Mouse (Mus musculus) heart, postnatal 25 days (tissue): ENCODE data around the gene Stx11. TPM values are rescaled to one million over a fixed set of nuclear protein-coding genes. Genes with fewer than 3 reads are reported as not detected.

Experiments
- DNase-seq: peaks from one replicate; pipeline ENCODE4 v3.0.0; 2022; ENCODE audit warnings: low spot score
- intact Hi-C: fragments of 180-260 bp; cut with DNase I; formaldehyde crosslinking; loops from one replicate; pipeline ENCODE4 v1.15.1; 2025
- total RNA-seq, 2 experiments: library from RNA; stranded (reverse); gene quantifications; 2 replicates each; pipeline ENCODE4 v1.2.3; 2021

The Stx11 gene
- total RNA-seq, 2 experiments from 2014 or later, result 1.7 to 2.2 TPM

DNA sequence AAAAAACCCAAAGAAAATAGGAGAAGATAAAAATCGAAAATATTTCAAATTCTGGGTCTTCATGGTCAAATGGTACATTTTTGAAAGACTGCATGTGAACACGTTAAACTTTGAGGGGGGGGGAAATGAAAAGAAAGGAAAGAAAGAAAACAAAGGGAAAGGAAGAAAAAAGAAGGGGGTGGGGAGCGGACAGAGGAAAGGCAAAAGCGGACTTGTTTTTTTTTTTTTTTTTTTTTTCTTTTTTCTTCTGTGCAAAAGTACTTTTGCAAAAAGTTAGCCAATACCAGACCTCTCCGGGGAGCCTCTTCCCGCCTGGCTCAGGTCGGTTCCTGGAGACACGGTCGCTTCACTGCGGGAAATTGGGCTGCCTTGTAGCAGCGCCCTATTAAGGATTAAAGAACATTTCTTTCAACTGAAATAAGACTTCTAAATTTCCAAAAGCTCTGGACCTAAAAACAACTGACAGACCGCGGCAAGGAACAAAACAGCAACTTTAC, 42.0 kb downstream of the Stx11 start:
- no peak for DNase-seq
- intact Hi-C loops, result loop anchor here (2.0 to 5.0 kb wide), 6 partner anchors 43 to 229 kb away; partner anchors contain the start of genes Sf3b5 and Stx11

DNA sequence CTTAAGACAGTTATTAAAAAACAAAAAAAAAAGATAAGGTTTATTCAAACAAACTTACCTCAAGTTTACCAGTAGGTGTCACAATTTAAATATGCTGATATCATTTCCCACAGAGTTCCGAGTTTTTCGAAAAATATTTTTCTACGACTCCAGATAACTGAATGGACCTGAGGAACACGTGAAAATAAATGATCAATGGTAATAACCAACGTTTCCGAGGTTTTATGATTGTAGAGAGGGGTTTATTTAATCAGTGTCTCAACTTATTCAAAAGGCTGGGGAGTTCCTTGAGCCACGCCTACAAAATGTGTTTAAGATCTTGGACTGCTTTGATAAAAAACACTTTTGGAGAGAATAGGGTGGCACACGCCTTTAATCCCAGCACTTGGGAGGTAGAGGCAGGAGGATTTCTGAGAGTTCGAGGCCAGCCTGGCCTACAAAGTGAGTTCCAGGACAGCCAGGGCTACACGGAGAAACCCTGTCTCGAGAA, 42.5 kb downstream of the Stx11 start:
- no peak for DNase-seq
- intact Hi-C loops, result loop anchor here (2.0 to 5.0 kb wide), 6 partner anchors 43 to 229 kb away; partner anchors contain the start of genes Sf3b5 and Stx11

DNA sequence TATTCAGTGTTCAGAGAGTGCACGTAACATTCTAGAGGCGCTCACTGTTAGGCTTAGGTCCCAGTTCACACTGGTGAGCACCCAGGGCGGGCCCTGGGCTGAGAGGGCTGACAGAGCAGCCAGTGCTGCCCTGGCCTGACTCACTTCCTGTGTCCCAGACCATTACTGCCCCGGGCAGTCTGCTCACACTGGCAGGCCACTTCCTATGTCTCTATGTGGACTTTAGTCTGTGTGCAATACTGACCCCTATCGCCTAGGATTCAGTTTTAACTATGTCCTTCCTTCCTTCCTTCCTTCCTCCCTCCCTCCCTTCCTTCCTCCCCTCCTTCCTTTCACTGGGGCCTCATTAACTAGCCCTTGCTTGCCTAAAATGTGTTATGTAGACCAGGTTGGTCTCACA, 44.8 kb downstream of the Stx11 start:
- DNase-seq, result peak; percentile 17
- intact Hi-C loops, result loop anchor here (5.0 kb wide), 1 partner anchor 102 kb away; no protein-coding TSS in a partner anchor

DNA sequence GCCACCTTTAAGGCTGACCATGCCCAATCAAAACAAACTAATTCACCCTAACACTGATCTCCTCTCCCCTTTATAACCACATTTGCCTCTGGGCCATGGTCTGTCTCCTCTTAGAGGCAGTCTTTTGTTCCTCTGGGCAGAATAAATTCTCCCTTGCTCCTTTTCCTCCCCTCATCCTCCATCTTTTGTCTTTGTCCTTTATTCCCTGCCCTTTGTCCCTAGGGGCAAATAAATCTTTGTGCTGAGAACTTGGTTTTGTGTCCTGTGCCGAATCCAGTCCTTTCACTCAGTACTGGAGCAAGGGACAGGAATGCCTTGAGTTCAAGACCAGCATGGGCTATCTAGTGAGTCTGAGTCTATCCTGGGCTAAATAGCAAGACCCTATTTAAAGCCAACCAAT, 46.5 kb downstream of the Stx11 start:
- DNase-seq, result no peak
- intact Hi-C loops, result loop anchor here (5.0 kb wide), 1 partner anchor 100 kb away; no protein-coding TSS in a partner anchor

DNA sequence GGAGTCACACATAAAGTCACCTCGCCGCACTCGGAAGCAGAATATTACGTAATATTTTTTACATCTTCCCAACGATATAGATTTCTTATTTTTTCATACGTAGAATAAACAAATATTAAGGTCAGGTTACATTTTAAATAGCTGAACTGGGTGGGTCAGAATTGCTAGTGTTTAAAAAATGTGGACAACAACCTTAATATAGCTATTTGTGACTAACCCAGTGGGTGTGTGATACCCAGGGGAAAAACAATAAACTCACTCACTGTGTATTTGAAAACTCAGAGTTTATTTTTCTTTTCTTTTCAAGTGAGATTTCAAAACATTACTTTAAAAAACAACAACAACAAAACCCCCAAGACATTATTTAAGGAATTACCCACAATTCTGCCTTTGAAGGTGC, 47.7 kb downstream of the Stx11 start:
- intact Hi-C loops, result loop anchor here (5.0 kb wide), 1 partner anchor 99 kb away; no protein-coding TSS in a partner anchor
- no peak for DNase-seq

DNA sequence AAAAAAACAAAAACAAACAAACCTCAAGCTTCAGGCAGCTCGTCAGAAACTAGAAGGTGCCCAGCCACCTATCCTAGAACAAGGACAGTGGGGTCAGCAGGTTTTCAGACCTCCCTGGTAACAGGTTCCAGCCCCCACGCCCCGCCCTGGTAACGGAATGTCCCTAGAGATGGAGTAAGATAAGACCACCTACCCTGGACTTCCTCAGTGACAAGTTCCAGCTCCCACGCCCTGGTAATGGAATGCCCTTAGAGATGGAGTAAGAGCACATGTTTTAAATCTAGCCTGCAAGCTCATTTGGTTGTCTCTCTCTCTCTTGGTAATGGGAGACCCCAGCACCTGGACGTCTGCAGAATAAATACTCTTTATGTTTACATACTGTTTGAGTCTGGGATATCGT, 48.3 kb downstream of the Stx11 start:
- DNase-seq, result no peak
- intact Hi-C loops, result loop anchor here (5.0 kb wide), 1 partner anchor 99 kb away; no protein-coding TSS in a partner anchor

DNA sequence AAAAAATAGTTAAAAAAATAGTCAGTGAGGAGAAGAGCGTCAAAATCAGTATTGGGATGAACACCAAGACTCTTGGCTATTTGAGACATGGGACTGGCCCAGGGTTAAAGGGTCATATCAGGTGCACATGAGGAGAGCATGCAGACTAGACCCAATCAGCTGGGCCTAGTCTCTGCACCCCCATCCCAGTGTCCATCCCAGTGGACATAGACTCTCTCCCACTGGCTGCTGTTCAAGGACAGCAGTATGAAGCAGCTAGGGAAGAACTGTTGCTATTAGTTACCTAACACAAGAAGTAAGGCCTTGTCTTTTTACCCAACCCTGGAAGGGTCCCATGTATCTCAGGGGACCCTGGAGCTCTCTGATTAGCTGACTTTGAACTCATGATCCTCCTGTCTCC, 49.9 kb downstream of the Stx11 start:
- DNase-seq, result no peak
- intact Hi-C loops, result no loop called here

DNA sequence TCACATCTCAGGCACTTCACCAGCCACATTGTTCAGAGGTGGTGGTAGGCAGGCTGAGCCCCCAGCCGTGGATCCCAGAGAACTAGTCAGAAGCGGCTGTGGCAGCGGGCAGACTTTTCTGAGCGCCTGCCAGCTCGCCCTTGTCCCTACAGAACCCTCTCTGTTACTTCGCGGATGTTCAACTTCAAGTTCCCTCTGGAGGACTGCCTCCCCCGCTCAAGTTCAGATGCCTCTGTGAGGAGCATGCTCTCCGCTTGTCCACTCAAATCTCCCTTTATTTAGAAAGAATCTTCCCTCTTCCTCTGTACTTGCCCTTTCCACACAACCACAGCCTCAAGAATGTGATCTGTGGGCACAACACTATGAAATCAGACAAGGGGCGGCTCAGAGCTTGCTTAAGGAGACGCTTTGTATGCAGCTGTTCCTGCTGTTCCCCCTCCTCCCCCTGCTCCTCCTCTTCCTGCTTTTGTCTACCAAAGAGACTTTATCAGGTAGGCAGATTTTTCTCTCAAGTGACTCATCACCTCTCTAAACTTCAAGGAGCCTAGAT, 52.0 kb downstream of the Stx11 start:
- intact Hi-C loops, result no loop called here
- peak; percentile 2 for DNase-seq

DNA sequence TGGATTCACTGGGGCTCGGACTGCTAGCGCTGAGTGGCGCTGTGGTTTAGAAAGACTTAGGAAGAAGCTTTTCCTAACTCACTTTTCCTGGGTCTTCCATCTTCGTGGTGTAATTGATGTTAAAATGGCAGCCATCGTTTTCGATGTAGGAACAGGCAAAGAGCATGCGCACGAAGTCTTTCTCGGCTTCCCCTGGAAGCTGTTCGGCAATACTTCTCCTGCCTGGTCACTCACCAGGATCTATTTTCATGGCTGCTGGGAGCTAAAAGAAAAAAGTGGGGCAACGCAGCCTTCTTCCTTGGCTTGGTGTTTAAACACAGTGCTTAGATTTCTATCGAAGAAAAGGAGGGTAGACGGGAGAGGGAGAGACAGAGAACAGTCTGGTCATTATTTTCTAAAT, 52.6 kb downstream of the Stx11 start:
- intact Hi-C loops, result no loop called here
- DNase-seq, result no peak

DNA sequence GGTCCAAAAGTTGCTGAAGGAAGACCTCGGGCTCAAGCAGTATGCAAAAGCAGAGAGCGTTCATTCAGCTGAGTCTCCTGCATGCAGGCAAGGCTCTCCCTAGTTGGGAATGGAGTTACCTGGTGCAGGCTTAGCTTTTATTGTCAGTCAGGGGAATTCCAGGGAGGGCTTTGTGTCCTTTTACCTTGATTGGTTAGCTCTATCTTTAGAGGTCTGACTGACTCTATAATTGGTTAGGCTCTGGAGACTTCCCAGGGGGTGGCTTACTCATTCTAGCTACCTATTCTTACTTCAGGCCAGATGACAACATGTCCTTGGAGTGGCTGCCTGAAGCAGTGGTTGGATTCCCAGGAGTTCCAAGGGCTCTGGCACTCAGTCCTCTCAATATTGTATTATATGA, 54.2 kb downstream of the Stx11 start:
- DNase-seq, result no peak
- intact Hi-C loops, result no loop called here

DNA sequence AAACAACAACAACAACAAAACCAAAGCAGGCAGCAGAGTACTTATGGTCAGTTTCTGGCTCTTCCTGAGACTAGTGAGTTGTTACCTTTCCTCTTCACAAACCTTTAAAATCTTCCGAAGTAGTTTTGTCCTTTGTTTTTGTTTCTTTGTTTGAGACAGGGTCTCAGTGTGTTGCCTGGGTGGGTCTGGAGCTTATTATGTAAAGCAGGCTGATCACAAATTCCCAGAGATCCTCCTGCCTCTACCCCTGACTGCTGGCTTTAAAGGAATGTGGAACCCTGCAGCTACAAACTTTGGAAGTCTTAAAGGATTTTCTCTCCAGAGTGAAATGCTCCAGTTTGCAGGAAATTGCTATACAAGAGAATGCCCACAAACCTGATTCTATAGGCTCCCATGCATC, 54.9 kb downstream of the Stx11 start:
- intact Hi-C loops, result no loop called here
- DNase-seq, result no peak

DNA sequence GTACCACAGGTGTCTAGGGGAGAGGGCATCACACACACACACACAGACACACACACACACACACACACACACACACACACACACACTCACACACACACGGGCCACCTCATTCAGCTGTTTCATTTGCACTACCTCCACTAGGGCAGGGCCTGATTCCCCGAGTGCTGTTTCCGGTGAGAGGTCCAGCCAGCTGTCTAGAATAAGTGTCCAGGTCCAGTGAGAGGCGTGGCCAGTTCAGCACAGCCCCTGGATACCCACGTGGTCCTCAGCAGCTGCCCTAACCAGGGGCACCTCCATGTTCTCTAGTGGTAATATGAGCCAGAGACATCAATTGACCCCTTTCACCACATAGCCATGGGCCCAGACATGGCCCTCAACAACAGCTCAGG, 60.0 kb downstream of the Stx11 start:
- no peak for DNase-seq
- intact Hi-C loops, result no loop called here

DNA sequence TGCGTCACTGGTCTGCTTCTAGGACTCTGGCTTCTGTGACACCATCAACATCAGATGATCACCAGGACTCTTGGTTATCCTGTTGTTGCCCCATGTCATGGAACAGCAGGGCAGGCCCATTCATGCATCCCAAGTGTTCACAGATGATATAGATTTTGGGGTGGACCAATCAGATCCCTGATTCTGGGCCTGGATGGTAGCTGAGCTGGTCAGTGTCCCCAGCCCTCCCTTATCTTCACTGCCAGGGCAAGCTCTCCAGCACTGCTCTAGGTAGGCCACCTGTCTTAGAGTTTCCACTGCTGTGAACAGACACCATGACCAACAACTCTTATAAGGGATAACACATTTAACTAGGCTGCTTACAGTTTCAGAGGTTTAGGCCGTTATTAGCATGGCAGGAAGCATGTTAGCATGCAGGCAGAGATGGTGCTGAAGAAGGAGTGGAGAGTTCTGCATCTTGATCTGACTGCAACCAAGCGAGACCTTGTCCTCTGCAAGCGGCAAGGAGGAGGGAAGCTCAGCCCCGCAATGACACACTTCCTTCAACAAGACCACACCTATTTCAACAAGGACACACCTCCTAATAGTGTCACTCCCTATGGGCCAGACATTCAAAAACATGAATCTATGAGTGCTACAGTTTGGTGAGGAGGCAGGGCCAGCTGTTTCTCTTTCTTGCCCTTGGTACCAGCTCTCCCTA, 60.5 kb downstream of the Stx11 start:
- intact Hi-C loops, result no loop called here
- DNase-seq, result no peak

DNA sequence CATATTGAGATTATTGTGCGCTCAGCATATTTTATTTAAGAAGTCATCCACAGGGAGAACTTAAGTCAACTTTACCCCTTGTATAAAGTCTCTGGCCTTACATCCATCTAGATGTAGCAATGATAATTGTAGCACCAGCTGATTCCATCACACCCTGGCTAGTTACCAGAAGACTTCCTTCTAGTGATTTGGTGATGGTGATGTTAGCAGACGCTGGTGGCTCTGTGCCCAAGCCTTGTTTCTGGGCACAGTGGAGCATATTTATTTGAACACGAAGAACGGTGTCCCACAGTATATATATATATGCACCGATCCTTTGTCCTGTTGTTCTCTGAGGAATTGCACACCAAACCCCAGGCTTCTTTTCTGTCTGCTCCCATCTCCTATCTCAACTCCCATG, 64.2 kb downstream of the Stx11 start:
- DNase-seq, result no peak
- intact Hi-C loops, result no loop called here

DNA sequence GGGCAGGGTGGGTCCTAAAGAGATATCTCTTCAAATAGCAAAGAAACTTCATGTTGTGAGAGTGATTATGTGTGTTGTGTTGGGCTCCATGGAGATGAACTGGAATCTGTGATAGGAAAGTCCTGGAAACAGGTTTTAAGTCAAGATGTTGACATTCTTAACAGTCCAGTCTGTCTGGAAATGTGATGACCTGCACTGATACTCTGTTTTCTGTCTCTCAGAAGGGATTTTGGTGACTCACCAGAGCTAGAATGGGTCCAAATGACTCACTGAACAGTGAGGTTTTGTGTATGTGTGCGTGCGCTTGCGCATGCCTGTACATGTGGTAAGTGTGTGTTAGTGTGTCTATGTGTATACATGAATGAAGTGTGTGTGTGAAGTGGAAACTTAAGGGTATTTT, 70.8 kb downstream of the Stx11 start:
- no peak for DNase-seq
- intact Hi-C loops, result no loop called here

DNA sequence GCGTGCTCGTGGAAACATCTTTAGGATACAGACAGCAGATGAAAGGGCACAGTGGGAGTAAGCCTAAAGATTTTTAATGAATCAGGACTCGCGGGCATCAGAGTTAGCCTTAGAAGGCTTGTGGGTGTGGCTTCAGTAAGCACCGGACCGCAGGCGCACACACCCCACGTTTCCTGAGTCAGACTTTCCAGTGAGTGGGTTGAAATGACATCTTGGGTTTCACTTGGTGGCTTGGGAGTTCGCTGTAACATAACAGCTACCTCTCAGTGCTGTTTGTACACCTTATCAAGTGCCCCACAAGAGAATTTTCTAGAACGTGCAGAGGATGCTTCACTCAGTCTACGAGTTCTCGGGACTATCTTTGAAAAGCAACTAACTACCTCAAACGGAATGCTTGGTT, 75.7 kb downstream of the Stx11 start:
- no peak for DNase-seq
- intact Hi-C loops, result no loop called here

Other genes starting within 250 kb of the Stx11 start
- gene Utrn, start 94.9 kb downstream of the Stx11 start, total RNA-seq, result 10 to 100 TPM; 67.1 to 69.4 TPM
- 1 to 10 TPM; 6.3 to 6.9 TPM for gene Sf3b5, start 41.0 kb upstream of the Stx11 start, total RNA-seq
- gene Plagl1, start 96.2 kb upstream of the Stx11 start, total RNA-seq, result 10 to 100 TPM in 1 of 2 experiments, 1 to 10 TPM in 1; 9.6 to 12.4 TPM
- not detected for gene Zc2hc1b, start 213.7 kb upstream of the Stx11 start, total RNA-seq
- 10 to 100 TPM; 22.9 to 25.0 TPM for gene Ltv1, start 228.9 kb upstream of the Stx11 start, total RNA-seq